ENCODE assay signal across 14 mouse cellular contexts in the genomic region with DNA sequence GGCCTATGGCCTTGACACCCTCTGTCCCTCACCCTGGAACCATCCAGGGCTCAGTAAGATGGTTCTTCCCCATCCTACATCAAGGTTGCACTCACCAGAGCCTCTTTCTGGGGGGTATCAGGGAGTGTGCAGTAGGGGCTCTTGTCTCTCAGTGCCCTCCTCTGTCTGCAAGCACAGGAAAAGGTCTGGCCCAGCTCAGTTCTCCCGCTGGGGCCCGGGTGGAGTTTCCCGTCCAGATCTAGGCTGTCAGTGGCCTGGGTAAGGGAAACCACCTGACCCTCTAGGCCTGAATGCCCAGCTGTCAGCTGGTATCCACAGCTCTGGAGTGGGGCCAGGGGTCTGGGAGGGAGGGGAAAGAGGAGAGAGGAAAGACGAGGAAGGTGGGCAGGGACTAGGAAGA. TPM values are rescaled to one million over a fixed set of nuclear protein-coding genes. Genes with fewer than 3 reads are reported as not detected.
DNase-seq lines count a peak whose midpoint lies in the region; ATAC-seq and TF ChIP-seq lines count a peak whose summit lies in the region.
"Had no signal": no experiment of that assay in that cellular context is flagged by ENCODE, and none has a peak within 500 bp of the region (broad histone marks: within the 10 kb centered on the region; RNA-seq: fewer than 3 reads in every experiment).

Gene Ip6k3 (minus strand): TSS at position 251 of the 400 bp plus-strand sequence.

- peaks cover 0 to 5% of the 10 kb centered on the region in 2 experiments; a peak in 1 of 4 replicates for H3K4me1 ChIP-seq in heart, embryonic 14.5 days (ENCODE audit: control insufficient read depth in 2 of 2, insufficient read depth in 2 of 2, low read length in 2 of 2)
- H3K4me1 ChIP-seq in liver, embryonic 15.5 days (replicated peaks) = peaks cover 30% of the 10 kb centered on the region
- peaks cover 18% of the 10 kb centered on the region for H3K4me1 ChIP-seq in neural tube, embryonic 15.5 days
- H3K4me1 ChIP-seq in intestine, postnatal 0 days (replicated peaks; ENCODE audit: control insufficient read depth, insufficient read depth, low read length) = no peaks in the 10 kb centered on the region

- no peak within 1 kb of the TSS for H3K4me3 ChIP-seq in heart, embryonic 14.5 days (ENCODE audit: control insufficient read depth in 1 of 2, insufficient read depth in 1 of 2, low read depth in 1 of 2, low read length in 2 of 2)
- H3K4me3 ChIP-seq in liver, embryonic 15.5 days (replicated peaks) = no peak within 1 kb of the TSS
- H3K4me3 ChIP-seq in neural tube, embryonic 15.5 days (replicated peaks) = no peak within 1 kb of the TSS
- no peak within 1 kb of the TSS for H3K4me3 ChIP-seq in intestine, postnatal 0 days (ENCODE audit: low read depth, low read length)
- H3K4me3 ChIP-seq: embryonic facial prominence, embryonic 15.5 days; limb, embryonic 15.5 days had no signal

- H3K27ac ChIP-seq in heart, embryonic 14.5 days (replicated peaks in 1 of 2; ENCODE audit: control insufficient read depth in 1 of 2, insufficient read depth in 1 of 2, low read depth in 2 of 2, low read length in 2 of 2) = no peak within 1 kb of the TSS
- H3K27ac ChIP-seq in liver, embryonic 15.5 days (replicated peaks) = peak within 1 kb of the TSS; percentile 53; the same call in 1 of the 2 replicates
- H3K27ac ChIP-seq in neural tube, embryonic 15.5 days (replicated peaks) = no peak within 1 kb of the TSS
- no peak within 1 kb of the TSS for H3K27ac ChIP-seq in intestine, postnatal 0 days (ENCODE audit: low read depth, low read length)
- H3K27ac ChIP-seq: embryonic facial prominence, embryonic 15.5 days; limb, embryonic 15.5 days had no signal

- H3K9ac ChIP-seq in heart, embryonic 14.5 days (ENCODE audit: low read length) = no peak within 1 kb of the TSS
- no peak within 1 kb of the TSS for H3K9ac ChIP-seq in liver, embryonic 15.5 days
- no peak within 1 kb of the TSS for H3K9ac ChIP-seq in neural tube, embryonic 15.5 days (replicated peaks)
- no peak within 1 kb of the TSS for H3K9ac ChIP-seq in intestine, postnatal 0 days (ENCODE audit: low read depth, low read length)
- H3K9ac ChIP-seq: embryonic facial prominence, embryonic 15.5 days; limb, embryonic 15.5 days had no signal

- peak; percentile 54; the same call in 1 of the 2 replicates for ATAC-seq in heart, embryonic 14.5 days (ENCODE audit: insufficient number of reproducible peaks, insufficient read depth, low FRiP score, low read depth)
- ATAC-seq in liver, embryonic 15.5 days (ENCODE audit: insufficient read depth) = no peak
- ATAC-seq in neural tube, embryonic 15.5 days (ENCODE audit: low FRiP score) = no peak
- no peak for ATAC-seq in intestine, postnatal 0 days
- ATAC-seq: forebrain, embryonic 16.5 days had no signal

- no peaks in the 10 kb centered on the region for H3K36me3 ChIP-seq in heart, embryonic 14.5 days (ENCODE audit: control insufficient read depth, insufficient read depth, low read length)
- no peaks in the 10 kb centered on the region for H3K36me3 ChIP-seq in liver, embryonic 15.5 days (replicated peaks)
- no peaks in the 10 kb centered on the region for H3K36me3 ChIP-seq in neural tube, embryonic 15.5 days
- H3K36me3 ChIP-seq in intestine, postnatal 0 days (ENCODE audit: control insufficient read depth, insufficient read depth) = no peaks in the 10 kb centered on the region
- H3K36me3 ChIP-seq: embryonic facial prominence, embryonic 15.5 days; limb, embryonic 15.5 days had no signal

- no peaks in the 10 kb centered on the region for H3K27me3 ChIP-seq in heart, embryonic 14.5 days (ENCODE audit: control insufficient read depth, insufficient read depth, low read length)
- H3K27me3 ChIP-seq in liver, embryonic 15.5 days = 0 out of 2 replicates have a peak, but pooled peaks cover 8% of the 10 kb centered on the region
- no peaks in the 10 kb centered on the region for H3K27me3 ChIP-seq in neural tube, embryonic 15.5 days (replicated peaks)
- no peaks in the 10 kb centered on the region for H3K27me3 ChIP-seq in intestine, postnatal 0 days (replicated peaks; ENCODE audit: control insufficient read depth, insufficient read depth, low read length)
- H3K27me3 ChIP-seq: embryonic facial prominence, embryonic 15.5 days; limb, embryonic 15.5 days had no signal

- H3K9me3 ChIP-seq in heart, embryonic 14.5 days (ENCODE audit: control insufficient read depth, low read length) = no peaks in the 10 kb centered on the region
- H3K9me3 ChIP-seq in liver, embryonic 15.5 days (replicated peaks) = no peaks in the 10 kb centered on the region
- no peaks in the 10 kb centered on the region for H3K9me3 ChIP-seq in neural tube, embryonic 15.5 days (replicated peaks)
- no peaks in the 10 kb centered on the region for H3K9me3 ChIP-seq in intestine, postnatal 0 days (ENCODE audit: control insufficient read depth)
- H3K9me3 ChIP-seq: embryonic facial prominence, embryonic 15.5 days; limb, embryonic 15.5 days had no signal

- no peak for TF ChIP-seq CTCF in intestine, postnatal 0 days (IDR thresholded peaks at IDR 0.05; ENCODE audit: low read depth)

- intact Hi-C loops in heart, postnatal 10 days (cut with DNase I) = loop anchor here (2.0 kb wide), 1 partner anchor 13 kb away; no protein-coding TSS in a partner anchor

- no peak for DNase-seq in heart, adult 9 months (ENCODE audit: low spot score in 2 of 2)
- DNase-seq in liver = no peak
- peak; percentile 75 to 78 for DNase-seq in heart, postnatal 10 days
- DNase-seq in skeletal muscle tissue, adult 2 months (ENCODE audit: low read depth, low spot score) = peak; percentile 90
- DNase-seq: cerebellum, adult 9-11 months; kidney, adult 11 months; thymus, adult 18-20 months had no signal

- no peak within 1 kb of the TSS for H3K4me2 ChIP-seq in heart, embryonic 14.5 days (ENCODE audit: low read length)
- no peak within 1 kb of the TSS for H3K4me2 ChIP-seq in liver, embryonic 15.5 days
- H3K4me2 ChIP-seq in neural tube, embryonic 15.5 days = no peak within 1 kb of the TSS
- H3K4me2 ChIP-seq in intestine, postnatal 0 days (replicated peaks; ENCODE audit: low read depth) = no peak within 1 kb of the TSS
- H3K4me2 ChIP-seq: embryonic facial prominence, embryonic 15.5 days; limb, embryonic 15.5 days had no signal

- WGBS in heart, embryonic 14.5 days = 23% methylated on average over 4 of the region's 4 CpGs
- WGBS in liver, embryonic 15.5 days (ENCODE audit: insufficient replicate concordance) = 51% methylated on average over 4 of the region's 4 CpGs
- 52% methylated on average over 4 of the region's 4 CpGs for WGBS in neural tube, embryonic 15.5 days
- 66% methylated on average over 4 of the region's 4 CpGs for WGBS in intestine, postnatal 0 days

RNA-seq across cellular contexts. Expression of gene Ip6k3, which starts in this region (rescaled TPM):
- polyA plus RNA-seq in heart, embryonic 14.5 days (2014; fragmentation: Nextera tagmentation; extraction: Ambion mirVana) = 0.22 and 0.32 TPM in 2 replicates
- 0.18 and 0.22 TPM in 2 replicates for polyA plus RNA-seq in liver, embryonic 15.5 days (2015; fragmentation: Nextera tagmentation; extraction: Ambion mirVana)
- total RNA-seq in heart, postnatal 10 days (2021) = 1 to 10 TPM; 9.2 to 10.0 TPM
- 0.23 and 0.40 TPM in 2 replicates for polyA plus RNA-seq in neural tube, embryonic 15.5 days (2015; fragmentation: Nextera tagmentation; extraction: Ambion mirVana)
- polyA plus RNA-seq in intestine, postnatal 0 days (2015; fragmentation: Nextera tagmentation; extraction: Ambion mirVana) = not detected in 2 replicates
- polyA plus RNA-seq: forebrain, embryonic 16.5 days had no signal

Comparison
In these comparisons a context has a peak if more than half of its experiments do, and no peak if none do; other contexts are left out.
1. DNase-seq: peak in heart, postnatal 10 days (2 of 2) and skeletal muscle tissue, adult 2 months (single experiment); none in heart, adult 9 months (0 of 2) and liver (single experiment).
2. Peak in ATAC-seq in heart, embryonic 14.5 days; RNA of the gene not detected or under 1 TPM.